Mouse (Mus musculus) CH12.LX (cell line): ENCODE measurements around the gene Rab3d.

Source experiments
- CHD1 ChIP-seq: IDR thresholded peaks from 2 replicates; pipeline ENCODE4 v1.6.1; 2012; ENCODE audit warnings: low read depth, low read length, improper control_type of control experiment, inconsistent platforms
- CTCF ChIP-seq, 2 experiments: IDR thresholded peaks in 1 of 2; conservative IDR thresholded peaks in 1 of 2; 2 replicates each; pipeline ENCODE4 v1.5.1; 2011 to 2012; ENCODE audit warnings: low read depth in 2 of 2, low read length in 2 of 2, improper control_type of control experiment in 1 of 2, inconsistent platforms in 1 of 2, mild to moderate bottlenecking in 1 of 2, moderate library complexity in 1 of 2
- ELF1 ChIP-seq: IDR thresholded peaks from 2 replicates; pipeline ENCODE4 v1.6.1; 2014; ENCODE audit warnings: low read depth, mild to moderate bottlenecking, inconsistent platforms, low read length, improper control_type of control experiment
- EP300 ChIP-seq: IDR thresholded peaks from 2 replicates; pipeline ENCODE4 v1.6.1; 2011; ENCODE audit warnings: low read length, improper control_type of control experiment
- MXI1 ChIP-seq: IDR thresholded peaks from 2 replicates; pipeline ENCODE4 v1.6.1; 2011; ENCODE audit warnings: mild to moderate bottlenecking, low read depth, low read length, improper control_type of control experiment
- POLR2A ChIP-seq: IDR thresholded peaks from 2 replicates; pipeline ENCODE4 v1.6.1; 2011; ENCODE audit warnings: low read depth, mild to moderate bottlenecking, improper control_type of control experiment, low read length
- SMC3 ChIP-seq: IDR thresholded peaks from 2 replicates; pipeline ENCODE4 v1.6.1; 2011; ENCODE audit warnings: low read depth, low read length, improper control_type of control experiment
- UBTF ChIP-seq: IDR thresholded peaks from 2 replicates; pipeline ENCODE4 v1.6.1; 2012; ENCODE audit warnings: low read depth, mild to moderate bottlenecking, inconsistent platforms, low read length, improper control_type of control experiment, moderate library complexity
- USF1 ChIP-seq: IDR thresholded peaks from 2 replicates; pipeline ENCODE4 v1.6.1; 2014; ENCODE audit warnings: low read depth, mild to moderate bottlenecking, inconsistent platforms, low read length, improper control_type of control experiment
- USF2 ChIP-seq: conservative IDR thresholded peaks from 2 replicates; pipeline ENCODE4 v1.6.1; 2011; ENCODE audit warnings: low read depth, low read length, improper control_type of control experiment

- no peak for TF ChIP-seq SMC3
- no peak for TF ChIP-seq CTCF (conservative IDR thresholded peaks at IDR 0.05 in 1 of 2, IDR thresholded peaks at IDR 0.05 in 1 of 2; ENCODE audit: low read depth in 2 of 2, low read length in 2 of 2)
- TF ChIP-seq CHD1 = no peak
- TF ChIP-seq MXI1 = no peak
- TF ChIP-seq POLR2A = no peak
- no peak for TF ChIP-seq USF2
- no peak for TF ChIP-seq ELF1
- no peak for TF ChIP-seq USF1
- TF ChIP-seq EP300 = no peak
- TF ChIP-seq UBTF = no peak
Measured at GRCm38 (mm10) chr9:21923490-21924098, 5.6 kb upstream of the Rab3d start.
